Mouse (Mus musculus) spleen, adult 18-20 months (tissue): Measurements from ENCODE around the gene Acvr2b.
A peak's percentile ranks its signal among the peaks of the same experiment; 100 is the strongest.
"Not testable (repeated sequence)": the region's sequence is repeated elsewhere in the genome, so short reads cannot be mapped to it uniquely, and the experiment has no call there.

Experiments used
- DNase-seq, 2 experiments: peaks; one replicate each; pipeline ENCODE4 v3.0.0; 2022; ENCODE audit warnings: mixed read lengths in 2 of 2

Gene Acvr2b

GRCm38 (mm10) chr9:119401801-119402214 is at the start of gene Acvr2b:
Acvr2b (plus strand) TSS chr9:119402118.
- DNase-seq, result peak; percentile 56 to 69

GRCm38 (mm10) chr9:119353926-119354325 is 48.0 kb upstream of the Acvr2b start:
- DNase-seq, result no peak

GRCm38 (mm10) chr9:119355943-119356342 is 46.0 kb upstream of the Acvr2b start:
- DNase-seq, result no peak

GRCm38 (mm10) chr9:119357331-119358057 is 44.4 kb upstream of the Acvr2b start, which contains the start of gene Xylb:
Xylb (plus strand) TSS chr9:119357381.
- peak; percentile 77 to 92 for DNase-seq

- DNase-seq, result no peak
Observed at GRCm38 (mm10) chr9:119358058-119358429, 43.9 kb upstream of the Acvr2b start.

GRCm38 (mm10) chr9:119361416-119361815 is 40.5 kb upstream of the Acvr2b start:
- no peak for DNase-seq

GRCm38 (mm10) chr9:119363229-119363628 is 38.7 kb upstream of the Acvr2b start:
- no peak for DNase-seq

GRCm38 (mm10) chr9:119365284-119365683 is 36.6 kb upstream of the Acvr2b start, which contains the start of gene Slc22a14:
Slc22a14 (minus strand) TSS chr9:119365553.
- no peak for DNase-seq

GRCm38 (mm10) chr9:119368367-119368766 is 33.6 kb upstream of the Acvr2b start:
- no peak for DNase-seq

GRCm38 (mm10) chr9:119370770-119371169 is 31.1 kb upstream of the Acvr2b start:
- DNase-seq, result not testable (repeated sequence)

- DNase-seq, result no peak
Observed at GRCm38 (mm10) chr9:119371251-119371650, 30.7 kb upstream of the Acvr2b start.

GRCm38 (mm10) chr9:119375008-119375407 is 26.9 kb upstream of the Acvr2b start:
- DNase-seq, result no peak

- no peak for DNase-seq
Observed at GRCm38 (mm10) chr9:119375556-119375955, 26.4 kb upstream of the Acvr2b start.

GRCm38 (mm10) chr9:119378231-119378630 is 23.7 kb upstream of the Acvr2b start:
- no peak for DNase-seq

GRCm38 (mm10) chr9:119382603-119383002 is 19.3 kb upstream of the Acvr2b start:
- no peak for DNase-seq

- DNase-seq, result no peak
Observed at GRCm38 (mm10) chr9:119388956-119389355, 13.0 kb upstream of the Acvr2b start.

- DNase-seq, result no peak
Observed at GRCm38 (mm10) chr9:119390214-119390613, 11.7 kb upstream of the Acvr2b start.

GRCm38 (mm10) chr9:119394808-119395207 is 7.1 kb upstream of the Acvr2b start:
- DNase-seq, result no peak

- no peak for DNase-seq
Observed at GRCm38 (mm10) chr9:119401351-119401750, 567 bp upstream of the Acvr2b start.

- peak in 1 of 2 experiments; percentile 20 for DNase-seq
Observed at GRCm38 (mm10) chr9:119402253-119403235, 626 bp downstream of the Acvr2b start.

- no peak for DNase-seq
Observed at GRCm38 (mm10) chr9:119403236-119403641, 1.3 kb downstream of the Acvr2b start.

- no peak for DNase-seq
Observed at GRCm38 (mm10) chr9:119404090-119404489, 2.2 kb downstream of the Acvr2b start.

GRCm38 (mm10) chr9:119407884-119408283 is 6.0 kb downstream of the Acvr2b start:
- DNase-seq, result no peak
